Mouse (Mus musculus) lung, postnatal 0 days (tissue): ENCODE results near the gene Elmo1.

ENCODE experiments used
- CTCF ChIP-seq: IDR thresholded peaks from 2 replicates; pipeline ENCODE4 v1.5.1; 2016; ENCODE audit warnings: antibody characterized with exemption, mild to moderate bottlenecking
- EP300 ChIP-seq: IDR thresholded peaks from 2 replicates; pipeline ENCODE4 v1.6.1; 2016; ENCODE audit warnings: antibody characterized with exemption, mild to moderate bottlenecking, control low read depth

DNA sequence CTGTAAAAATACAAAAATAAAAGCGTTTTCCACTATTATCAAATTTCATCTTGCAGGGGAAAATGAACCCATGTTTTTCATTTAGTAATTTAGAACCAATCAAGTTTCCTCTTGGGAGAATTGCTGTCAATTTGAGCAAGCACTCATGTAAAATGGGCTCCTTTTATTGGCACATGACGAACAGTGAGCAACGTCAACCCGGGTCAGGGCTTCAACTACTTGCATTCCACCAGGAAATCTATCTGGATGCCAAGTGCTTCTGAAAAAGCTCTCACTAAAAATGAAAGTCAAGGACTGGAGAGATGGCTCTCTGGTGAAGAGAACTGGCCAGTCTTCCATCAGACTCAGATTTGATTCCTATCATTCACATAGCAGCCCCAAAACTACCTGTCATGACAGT, 44.0 kb upstream of the Elmo1 start:
- no peak for TF ChIP-seq CTCF
- no peak for TF ChIP-seq EP300
